Mouse (Mus musculus) lung, adult 18-20 months (tissue): ENCODE results near the gene Psmb10.

Experiments
- DNase-seq, 2 experiments: peaks; one replicate each; pipeline ENCODE4 v3.0.0; 2022; ENCODE audit warnings: mixed read lengths in 2 of 2

Psmb10 gene

DNA sequence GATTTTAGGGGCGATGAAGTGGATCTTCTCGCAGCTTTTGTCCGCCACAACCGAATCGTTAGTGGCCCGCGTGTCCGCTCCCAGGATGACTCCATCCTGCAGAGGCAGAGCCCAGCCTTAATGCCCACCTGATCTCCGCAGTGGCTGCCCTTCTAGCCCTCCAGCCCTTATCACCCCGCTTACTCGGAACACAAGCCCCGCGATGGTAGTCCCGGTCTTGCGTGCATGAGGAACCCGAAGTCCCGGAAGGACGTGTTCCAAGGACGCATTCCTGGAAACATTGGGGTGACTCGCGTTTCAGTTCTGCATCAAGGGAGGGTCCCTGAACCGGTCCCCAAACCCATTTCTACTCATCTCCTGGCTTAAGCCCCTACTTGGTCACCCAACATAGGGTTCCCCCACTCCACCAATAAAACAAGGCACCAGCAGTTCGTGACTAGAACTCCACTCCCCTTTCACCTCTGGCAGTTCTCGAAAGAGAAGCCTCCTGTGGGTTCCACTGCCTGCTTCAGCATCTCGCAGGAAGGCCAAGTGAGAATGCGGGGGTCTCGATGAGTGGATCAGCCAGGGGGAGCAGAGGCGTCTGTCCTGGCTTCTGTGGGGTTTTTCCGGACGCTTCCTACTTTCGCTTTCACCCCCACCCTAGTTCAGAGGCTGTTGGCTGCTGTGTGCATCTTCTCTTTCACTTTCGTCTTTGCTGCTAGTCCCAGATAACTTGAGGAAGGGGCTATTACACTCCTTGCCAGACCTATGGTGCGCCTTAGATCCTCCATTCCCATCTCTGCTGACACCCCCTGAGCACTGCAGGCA lies 543 bp downstream of the Psmb10 start:
- DNase-seq: peak; percentile 54 to 64

DNA sequence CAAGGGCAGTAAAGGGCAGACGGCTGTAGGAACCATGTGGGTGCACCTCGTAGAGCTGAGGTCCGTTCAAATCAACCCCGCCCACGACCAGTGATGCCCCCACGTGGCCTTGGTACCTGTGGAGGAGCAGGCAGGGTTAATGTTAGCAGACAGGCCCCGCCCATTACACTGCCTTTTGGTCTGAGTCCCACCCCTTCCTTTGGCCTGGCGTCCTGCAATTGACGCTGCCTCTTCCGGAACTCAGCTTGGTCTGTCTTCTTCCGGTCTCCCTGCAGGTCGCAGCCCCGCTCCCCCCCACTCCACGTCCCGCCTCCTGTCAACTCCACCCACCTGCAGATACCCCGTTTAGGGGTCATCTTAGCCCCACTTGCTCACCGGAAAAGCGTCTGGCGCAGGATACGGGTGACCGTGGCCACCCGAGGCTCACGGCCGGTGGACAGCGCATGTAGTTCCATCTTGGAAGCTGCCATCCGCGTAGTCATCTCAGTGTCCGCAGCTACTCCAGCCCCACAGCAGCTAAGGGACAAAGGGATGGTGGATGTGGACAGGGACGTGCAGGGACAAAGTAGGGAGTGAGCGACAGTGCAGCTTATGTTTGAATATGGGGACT lies 1.3 kb downstream of the Psmb10 start:
- DNase-seq: peak; percentile 91 to 93

DNA sequence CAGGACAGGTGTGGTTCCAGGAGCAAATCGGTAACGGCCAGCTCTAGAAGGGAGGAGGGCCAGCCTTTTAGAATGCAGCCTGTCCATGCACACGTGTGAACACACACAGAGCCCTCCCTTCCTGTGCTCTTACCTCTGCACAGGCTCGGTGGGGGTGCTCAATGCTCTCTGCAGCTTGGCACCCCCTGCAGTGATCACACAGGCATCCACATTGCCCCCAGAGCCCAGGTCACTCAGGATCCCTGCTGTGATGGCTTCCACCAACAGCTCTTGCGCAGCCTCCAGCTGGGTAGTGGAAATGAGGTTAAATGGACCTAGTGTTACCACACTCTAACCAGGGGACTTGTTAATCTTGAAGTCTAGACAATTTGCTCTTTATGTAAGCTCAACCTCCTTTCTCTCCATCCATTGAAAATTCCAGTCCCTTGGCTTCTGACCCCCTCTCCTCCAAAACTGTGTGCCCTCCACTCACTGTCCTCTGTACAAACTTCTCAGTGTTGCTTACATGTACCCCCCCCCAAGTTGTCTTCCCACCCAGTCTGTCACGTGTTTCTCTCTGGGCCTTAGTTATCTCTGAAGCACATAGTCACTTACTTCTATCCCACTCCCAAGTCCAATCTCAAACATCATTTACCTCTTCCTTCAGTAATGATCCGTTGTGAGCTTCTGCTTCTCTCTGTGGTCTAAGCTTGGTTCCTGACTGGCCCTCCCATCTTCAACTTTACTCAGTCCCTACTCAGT lies 2.2 kb downstream of the Psmb10 start:
- DNase-seq: no peak

DNA sequence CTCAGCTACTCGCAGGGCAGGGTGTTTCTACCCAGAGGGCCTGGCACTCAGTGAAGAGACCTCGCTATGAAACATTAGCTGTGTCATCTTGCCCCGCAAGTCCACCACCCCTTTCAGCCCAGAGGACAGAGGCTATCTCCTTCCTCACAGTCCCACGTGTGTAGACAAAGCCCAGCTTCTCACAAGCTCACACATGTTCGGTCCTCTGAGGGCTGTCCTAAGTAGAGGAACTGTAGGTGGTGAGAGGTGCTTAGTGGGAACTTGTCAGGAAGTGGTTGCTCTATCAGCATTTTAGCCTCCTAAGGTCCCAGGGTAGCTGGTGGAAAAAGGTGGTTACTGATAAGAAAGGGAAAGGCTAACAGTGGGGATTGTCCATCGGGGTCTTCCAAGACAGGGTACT lies 3.1 kb downstream of the Psmb10 start:
- no peak for DNase-seq

DNA sequence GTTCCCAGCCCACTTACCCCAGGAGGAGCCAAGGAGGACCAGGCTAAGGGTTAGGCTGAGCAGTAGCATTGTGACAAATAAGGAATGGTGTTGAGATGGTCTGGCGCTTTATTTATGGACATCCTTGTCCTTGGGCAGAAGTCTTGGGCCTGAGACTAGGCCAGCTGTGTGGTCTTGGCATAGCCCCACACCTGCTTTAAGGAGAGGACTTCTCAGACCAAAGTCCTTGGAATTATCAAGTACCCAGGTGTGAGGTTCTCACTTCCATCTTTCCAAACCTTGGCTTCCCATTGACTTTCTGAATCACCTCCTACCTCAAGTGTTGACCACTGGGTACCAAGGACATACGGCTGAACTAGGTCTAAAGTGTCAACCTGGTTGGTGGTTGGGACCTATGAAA lies 4.5 kb downstream of the Psmb10 start, which contains the start of gene Ctrl:
TSS of gene Ctrl (minus strand) at position 101 of the 400 bp plus-strand sequence.
- DNase-seq: no peak

DNA sequence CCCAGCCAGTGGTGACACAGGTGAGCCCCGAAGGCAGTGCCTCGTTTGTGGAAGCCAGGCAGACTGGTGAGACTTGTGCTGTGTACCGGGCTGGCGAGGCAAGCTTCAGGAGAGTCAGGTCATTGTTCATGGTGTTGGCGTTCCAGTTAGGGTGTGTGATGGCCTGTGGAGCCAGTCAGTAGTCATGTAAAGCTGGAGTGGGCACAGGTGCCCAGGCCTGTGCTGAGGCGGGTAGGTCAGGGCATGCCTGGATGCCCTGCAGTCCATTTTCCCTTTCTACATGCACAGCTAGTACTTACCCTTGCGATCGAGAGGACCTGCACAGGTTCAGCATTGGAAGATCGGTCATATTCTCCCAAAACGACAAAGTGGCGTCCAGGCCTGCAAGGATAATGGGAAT lies 5.7 kb downstream of the Psmb10 start:
- DNase-seq: no peak

DNA sequence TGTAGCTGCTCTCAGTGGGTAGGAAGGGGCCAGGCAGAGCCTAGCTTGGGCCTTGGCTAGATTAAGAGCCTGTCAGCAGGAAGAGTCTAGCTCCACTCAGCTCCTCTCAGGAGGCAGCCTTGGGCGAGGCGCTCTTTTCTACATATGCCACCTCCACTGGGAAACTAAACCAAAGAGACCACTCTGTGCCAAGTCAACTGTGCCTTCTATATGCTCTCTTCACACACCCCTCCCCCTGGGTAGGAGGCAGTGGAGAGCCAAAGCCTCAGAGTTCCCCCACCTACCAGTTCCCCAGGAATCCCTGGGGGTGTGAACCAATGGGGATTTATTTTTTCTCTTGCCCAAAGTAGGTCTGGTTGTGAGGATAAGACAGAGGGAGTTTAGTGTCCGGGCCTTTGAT lies 7.0 kb downstream of the Psmb10 start:
- DNase-seq: no peak

DNA sequence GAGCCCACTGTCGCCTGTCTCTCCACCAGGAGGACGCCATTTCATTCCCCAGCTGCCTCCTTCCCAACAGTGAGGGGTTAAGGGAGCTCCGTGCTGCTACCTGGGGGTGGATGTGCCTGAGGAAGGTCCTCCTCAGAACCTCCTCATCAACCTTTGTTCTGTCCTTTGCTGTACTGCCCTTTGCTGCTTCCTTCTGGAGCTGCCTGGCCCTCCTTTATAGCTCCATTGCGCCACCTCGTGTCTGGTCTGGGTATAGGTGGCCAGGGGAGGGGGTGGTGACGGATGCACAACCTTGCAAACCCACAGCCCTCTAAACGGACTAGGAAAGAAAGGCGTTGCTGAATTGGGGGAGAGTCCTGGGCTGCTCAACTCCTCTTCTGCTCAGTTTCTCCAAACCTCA lies 7.6 kb downstream of the Psmb10 start:
- DNase-seq: peak; percentile 76 to 81

DNA sequence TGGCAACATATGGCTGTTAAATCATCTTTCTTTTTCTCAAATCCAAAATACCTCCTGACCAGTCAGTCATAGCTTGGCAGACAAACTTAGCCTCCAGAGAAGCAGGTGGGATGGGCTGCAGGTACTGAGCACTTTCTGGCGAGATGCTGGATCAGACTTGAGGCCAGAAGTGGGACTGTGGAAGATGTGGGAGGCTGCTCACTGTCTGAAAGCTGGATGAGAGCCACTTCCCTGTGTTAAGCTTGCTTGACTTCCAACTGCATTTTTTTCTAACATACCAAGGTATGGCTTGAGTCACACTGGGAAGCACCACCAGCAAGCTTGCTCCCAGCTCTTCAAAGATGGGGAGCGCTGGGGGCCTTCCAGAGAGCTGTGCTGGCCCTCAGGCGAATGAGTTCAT lies 13.1 kb downstream of the Psmb10 start:
- DNase-seq: no peak

DNA sequence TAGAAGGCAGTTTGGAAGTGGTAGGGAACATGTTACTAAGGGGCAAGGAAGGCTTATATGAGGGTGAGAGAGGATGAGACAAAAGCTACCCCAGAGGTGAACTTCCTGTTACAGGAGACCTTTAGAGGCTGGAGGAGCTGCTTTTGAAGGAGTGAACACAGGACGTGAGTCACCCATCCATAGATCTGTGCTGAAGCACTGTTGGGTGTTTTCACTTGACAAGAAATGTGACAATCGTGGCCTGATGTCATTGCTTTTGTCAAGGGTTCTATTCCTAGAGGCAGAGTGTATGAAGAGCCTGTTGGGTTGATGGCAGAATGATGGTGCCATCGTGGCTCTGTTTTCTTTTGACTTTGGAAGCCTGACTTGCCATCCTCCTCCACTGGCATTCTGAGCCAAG lies 18.9 kb downstream of the Psmb10 start:
- no peak for DNase-seq

DNA sequence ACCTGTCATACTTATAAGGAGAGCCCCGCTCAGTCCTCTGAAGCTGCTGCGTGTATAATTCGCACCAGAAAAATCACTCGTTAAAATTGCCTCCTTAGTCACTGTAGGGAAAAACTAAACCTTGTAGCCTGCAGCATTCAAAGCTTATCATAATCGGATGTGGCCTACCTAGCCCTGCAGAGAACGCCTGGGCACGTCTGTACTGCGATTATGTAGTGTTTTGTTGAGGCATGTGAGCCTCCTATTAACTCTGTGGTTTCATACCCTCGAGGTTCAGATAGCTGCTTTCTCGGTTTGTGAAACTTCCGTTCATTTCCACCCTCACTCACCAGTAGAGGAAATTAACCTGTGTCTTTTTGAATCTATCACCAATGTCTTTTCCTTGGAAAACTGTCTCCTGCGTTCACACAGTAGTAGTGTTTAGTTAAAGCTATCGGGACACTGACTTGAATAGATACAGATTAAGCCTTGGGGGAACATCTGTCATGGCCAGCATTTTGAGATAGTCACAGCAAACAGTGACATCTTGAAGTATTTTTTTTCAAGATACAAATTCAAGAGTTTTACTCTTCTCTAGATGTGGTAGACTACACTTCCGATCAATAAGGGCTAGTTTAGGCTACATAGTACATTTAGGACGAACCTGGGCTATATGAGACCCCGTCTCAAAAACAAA lies 37.2 kb downstream of the Psmb10 start:
- DNase-seq: no peak

DNA sequence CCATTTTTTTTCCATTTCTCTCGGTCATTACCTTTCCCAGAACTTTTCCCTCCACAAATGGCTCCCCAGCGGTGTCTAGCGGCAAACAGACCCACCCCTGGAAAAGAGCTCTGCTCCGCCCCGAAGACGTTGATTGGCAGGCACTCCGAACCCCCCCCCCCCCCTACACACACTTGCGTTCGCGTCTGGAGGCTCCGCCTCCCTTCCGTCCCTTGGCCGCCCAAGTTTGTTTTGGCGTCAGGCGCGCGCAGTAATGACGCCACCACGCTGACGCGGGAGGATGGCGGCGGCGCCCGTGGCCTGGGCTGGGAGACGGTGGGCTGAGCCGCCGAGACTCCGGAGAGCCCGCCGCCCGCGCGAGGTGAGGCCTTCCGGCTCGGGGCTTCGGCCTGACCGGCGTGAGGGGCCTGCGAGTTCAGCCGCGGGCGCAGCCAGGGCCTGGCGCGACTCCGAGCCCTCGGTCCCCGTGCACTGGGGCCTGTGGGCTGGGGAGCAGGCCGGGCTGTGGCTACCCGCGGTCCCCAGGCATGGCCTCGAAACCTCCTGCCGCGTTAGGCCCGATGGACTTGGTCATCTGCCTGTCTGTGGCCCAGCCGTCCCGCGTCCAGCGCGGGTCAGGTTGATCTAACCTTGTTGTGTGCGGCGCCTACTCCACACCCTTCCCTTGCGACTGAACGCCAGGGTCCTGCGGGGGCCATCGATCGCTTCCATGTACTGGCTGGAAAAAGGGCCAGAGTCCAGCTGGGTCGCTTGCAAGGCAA lies 37.9 kb downstream of the Psmb10 start, which contains the start of gene Pskh1:
TSS of gene Pskh1 (plus strand) at position 262 of the 761 bp plus-strand sequence.
- DNase-seq: peak; percentile 89 to 92

DNA sequence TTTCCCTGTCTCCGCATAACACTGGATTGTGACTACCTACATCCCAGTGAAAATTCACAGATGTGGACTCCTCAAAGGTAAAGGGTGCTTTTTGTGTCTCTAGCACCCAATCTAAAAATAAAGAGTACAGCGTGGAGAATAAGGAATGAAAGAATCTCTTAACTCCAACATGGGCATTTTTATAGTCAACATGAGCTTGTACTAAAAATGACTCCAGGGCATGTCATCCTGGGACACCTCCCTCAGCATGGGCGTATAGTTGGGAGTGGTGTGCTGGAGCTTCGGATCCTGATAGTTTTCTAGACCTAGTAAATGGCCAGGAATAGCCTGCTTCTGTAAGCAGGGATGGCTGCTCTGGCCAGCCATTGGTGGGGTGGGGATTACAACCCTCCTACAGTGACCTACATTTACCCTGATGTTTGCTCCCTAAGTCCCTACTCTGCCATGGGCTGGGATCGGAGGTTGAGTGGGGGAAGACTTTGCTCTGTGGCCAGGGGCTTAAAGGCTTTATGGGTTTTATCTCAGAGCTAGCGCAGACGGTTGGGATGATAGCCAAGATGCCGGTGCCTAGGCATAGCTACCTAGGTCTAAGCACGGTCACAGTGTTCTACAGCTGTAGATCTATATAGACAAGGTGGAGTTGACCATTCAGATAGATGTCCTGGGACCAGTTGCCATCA lies 40.3 kb downstream of the Psmb10 start:
- DNase-seq: no peak

DNA sequence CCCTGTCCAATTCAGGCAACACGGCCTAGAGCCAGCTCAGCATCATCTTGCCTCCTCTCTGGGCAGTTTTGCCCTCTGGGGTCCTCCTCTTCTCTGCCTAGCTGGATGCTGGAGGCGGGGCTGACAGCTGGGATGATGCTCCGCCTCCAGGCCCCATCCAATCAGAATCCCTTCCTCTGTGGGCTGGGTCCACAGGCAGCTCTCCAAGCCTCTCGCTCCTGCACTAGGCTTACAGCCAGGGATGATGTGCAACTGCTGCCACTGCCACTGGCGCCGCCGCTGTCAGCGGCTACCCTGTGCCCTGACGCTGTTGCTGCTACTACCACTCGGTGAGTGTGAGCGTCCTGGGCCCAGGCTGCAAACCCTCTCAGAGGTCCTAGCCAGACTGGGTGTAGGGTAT lies 44.9 kb downstream of the Psmb10 start, which contains the start of gene Nrn1l:
TSS of gene Nrn1l (plus strand) at position 229 of the 400 bp plus-strand sequence.
- peak; percentile 64 to 68 for DNase-seq

DNA sequence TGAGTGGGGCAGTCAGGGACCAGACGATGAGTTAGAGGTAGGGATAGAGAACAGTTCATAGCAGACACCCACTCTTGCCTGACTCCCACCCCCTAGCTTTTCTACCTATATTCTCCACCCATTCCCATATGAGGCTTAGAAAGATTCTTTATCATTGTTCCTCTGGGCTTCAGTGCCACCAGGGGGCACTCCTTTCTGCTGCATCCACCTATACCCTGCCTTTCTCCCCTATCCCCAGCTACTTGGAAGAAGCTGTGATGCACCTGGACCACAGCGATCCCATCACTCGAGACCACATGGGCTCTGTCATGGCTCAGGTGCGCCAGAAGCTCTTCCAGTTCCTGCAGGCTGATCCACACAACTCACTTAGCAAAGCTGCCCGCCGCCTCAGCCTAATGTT lies 45.8 kb downstream of the Psmb10 start:
- DNase-seq: no peak

DNA sequence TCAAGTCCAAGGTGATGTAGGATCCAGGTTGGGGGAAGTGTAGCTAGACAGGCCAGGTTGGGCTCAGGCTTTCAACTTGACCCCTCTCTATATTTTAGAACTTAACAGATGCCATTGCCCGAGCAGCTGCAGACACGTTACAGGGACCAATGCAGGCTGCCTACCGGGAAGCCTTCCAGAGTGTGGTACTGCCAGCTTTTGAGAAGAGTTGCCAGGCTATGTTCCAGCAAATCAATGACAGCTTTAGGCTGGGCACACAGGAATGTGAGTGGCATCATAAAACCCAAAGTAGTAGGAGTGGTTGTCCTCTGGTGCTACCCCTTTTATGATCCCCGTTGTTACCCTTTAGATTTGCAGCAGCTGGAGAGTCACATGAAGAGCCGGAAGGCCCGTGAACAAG lies 47.4 kb downstream of the Psmb10 start:
- no peak for DNase-seq

DNA sequence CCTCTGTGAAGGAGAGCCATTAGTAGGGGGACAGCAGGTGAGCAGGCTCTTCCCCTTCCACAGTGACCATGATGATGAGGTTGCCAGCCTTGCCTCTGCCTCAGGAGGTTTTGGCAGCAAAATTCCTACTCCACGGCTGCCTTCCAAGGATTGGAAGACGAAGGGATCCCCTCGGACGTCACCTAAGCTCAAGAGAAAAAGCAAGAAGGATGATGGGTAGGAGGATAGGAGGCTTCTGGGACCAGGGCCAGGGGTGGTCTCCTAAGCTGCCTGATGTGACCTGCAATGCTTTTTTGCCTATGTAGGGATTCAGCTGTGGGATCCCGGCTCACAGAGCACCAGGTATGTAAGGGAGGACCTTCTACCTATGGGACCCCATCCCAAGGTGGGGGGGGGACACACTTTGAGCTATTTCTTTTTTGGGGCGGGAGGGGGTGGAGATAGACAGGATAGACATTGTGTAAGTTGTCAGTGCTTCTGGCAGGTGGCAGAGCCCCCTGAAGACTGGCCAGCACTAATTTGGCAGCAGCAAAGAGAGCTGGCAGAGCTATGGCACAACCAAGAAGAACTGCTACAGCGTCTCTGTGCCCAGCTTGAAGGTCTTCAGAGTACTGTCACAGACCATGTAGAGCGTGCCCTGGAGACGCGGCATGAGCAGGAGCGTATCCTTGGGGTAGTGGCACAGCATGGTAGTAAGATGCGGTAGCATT lies 48.3 kb downstream of the Psmb10 start:
- DNase-seq: no peak
